Mouse (Mus musculus): Measurements from ENCODE around the gene Mgme1.

DNA sequence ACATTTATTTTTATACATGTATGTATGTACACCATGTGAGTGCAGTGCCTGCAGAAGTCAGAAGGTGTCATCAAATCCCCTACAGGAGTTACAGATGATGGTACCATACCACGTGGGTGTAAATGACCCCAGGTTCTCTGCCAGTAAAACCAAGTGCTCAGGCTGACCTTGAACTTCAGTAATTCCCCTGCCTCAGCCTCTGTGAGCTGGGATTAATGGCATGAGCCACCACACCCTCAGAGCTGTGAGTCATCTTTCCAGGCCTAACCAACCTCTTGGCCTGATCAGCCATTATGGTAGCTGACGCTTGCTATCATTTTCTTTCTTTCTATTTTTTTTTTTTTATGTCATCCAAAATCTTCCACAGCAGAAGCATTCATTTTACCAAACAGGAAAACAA is 40.9 kb downstream of the Mgme1 start:
- TF ChIP-seq CTCF (conservative IDR thresholded peaks at IDR 0.05; ENCODE audit: low read length), result no peak
- no peak for TF ChIP-seq NANOG (IDR thresholded peaks at IDR 0.05; ENCODE audit: borderline replicate concordance, low read length)
- no peak for TF ChIP-seq POU5F1 (IDR thresholded peaks at IDR 0.05; ENCODE audit: borderline replicate concordance, low read length)

Measured in E14TG2a.4 (cell line).